Mouse (Mus musculus): Measurements from ENCODE around the gene Atp6ap1. TPM values are rescaled to one million over a fixed set of nuclear protein-coding genes. Genes with fewer than 3 reads are reported as not detected.

Gene Atp6ap1
- 90.2 TPM for total RNA-seq (2023)

GRCm38 (mm10) chrX:74296538-74297448 lies at the start of gene Atp6ap1:
TSS of gene Atp6ap1 (plus strand) at chrX:74297097.

DNA sequence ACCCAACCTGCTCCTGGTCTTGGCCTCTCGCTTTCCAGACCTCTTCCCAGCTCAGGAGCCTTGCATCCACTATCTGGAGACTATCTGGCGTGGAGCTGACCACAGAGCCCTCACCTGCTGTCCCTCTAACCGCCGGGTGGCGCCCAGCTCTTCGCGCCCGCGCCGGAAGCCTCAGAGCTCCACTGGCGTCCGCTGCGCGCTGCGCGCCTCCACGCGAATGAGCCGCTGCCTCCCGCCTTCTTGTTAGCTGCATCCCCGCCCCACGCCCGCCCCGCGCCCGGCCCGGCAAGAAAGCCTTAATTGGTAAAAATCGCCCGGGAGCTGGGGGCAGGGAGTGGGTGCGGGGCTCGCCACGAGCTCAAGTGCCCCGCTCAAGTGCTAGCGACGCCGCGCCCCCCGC lies 47.3 kb upstream of the Atp6ap1 start, which contains the start of gene Flna:
Flna (minus strand) TSS at position 206 of the 400 bp plus-strand sequence.

GRCm38 (mm10) chrX:74254153-74254887 lies 42.6 kb upstream of the Atp6ap1 start, which contains the start of gene Emd:
TSS of gene Emd (plus strand) at chrX:74254687.

GRCm38 (mm10) chrX:74270062-74270901 lies 26.6 kb upstream of the Atp6ap1 start, which contains the start of gene Rpl10:
TSS of gene Rpl10 (plus strand) at chrX:74270812.

GRCm38 (mm10) chrX:74281732-74282394 lies 15.0 kb upstream of the Atp6ap1 start, which contains the start of the genes Taz and Dnase1l1:
TSS of gene Taz (plus strand) at chrX:74281912.
TSS of gene Dnase1l1 (minus strand) at chrX:74282337.

DNA sequence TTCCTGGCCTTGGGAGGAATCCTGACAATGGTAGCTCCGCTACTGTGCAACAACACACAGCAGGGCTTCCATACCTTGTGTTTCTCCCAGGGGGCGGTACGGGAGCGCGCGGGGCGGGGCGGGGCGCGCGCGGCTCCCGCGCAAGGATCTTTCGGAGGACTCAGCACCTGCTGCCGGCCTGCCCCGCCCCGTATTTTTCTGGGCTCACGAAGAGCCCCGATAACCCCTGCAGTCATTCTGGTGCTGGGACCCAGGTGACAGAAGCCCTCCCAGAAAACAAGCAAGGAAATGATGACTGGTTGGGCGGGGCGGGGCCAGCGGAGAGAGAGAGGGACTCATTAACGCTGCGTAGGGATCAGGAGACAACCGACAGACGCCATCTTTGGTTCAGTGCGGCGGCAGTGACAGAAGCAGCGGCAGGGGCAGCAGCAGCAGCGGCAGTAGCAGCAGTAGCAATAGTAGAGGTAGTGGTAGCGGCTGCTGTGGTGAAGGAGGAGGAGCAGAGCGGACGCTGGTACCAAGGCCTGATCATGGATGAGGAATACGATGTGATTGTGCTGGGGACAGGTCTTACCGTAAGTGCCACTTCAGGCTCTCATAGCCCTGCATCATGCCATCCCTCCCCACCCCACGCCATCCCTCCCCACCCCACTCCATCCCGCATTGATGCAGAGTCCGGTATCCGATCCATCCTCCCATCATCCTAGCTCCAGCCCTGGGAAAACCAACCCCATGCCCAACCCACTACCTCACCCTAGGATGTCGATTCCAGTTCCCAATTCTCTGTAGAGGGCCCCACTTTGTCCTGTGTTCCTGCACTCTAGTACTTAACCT lies 8.2 kb downstream of the Atp6ap1 start, which contains the start of gene Gdi1:
Gdi1 (plus strand) TSS at position 132 of the 834 bp plus-strand sequence.

DNA sequence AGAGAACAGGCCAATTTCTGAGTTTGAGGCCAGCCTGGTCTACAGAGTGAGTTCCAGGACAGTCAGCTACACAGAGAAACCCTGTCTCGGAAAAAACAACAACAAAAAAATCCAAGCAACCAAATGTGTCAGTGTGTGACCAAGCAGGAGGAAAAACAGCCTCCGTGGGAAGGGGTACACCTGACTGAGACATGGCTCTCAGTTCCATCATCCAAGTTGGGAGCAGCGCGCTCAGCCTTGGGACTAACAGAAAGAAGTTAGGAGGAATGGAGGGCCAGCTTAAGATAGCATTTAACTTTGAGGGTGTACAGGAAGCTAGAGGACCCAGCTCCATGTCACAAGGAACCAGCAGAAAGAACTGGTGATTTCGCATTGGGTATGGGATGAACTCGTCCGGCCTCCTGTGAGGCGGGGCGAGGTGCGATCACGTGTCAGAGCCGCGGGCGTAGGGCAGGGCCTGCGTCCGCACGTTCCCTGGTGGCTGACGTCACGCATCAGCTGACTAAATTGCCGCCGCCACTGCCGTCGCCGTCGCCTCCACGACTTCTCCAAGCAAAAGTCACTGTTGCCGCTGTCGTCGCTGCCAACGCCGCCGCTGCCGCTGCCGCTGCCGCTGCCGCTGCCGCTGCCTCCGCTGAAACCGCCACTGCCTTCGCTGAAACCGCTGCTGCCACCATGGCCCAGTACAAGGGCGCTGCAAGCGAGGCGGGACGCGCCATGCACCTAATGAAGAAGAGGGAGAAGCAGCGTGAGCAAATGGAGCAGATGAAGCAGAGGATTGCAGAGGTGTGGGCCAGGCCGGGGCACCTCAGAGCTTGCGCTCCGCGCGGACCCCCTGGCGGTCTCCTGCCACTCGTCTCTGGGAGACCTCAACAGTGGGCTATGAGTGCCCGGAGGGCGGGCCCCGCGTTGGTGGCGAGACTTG lies 15.9 kb downstream of the Atp6ap1 start, which contains the start of gene Fam50a:
Fam50a (plus strand) TSS at position 494 of the 925 bp plus-strand sequence.

GRCm38 (mm10) chrX:74328725-74329161 lies 31.8 kb downstream of the Atp6ap1 start, which contains the start of gene Plxna3:
TSS of gene Plxna3 (plus strand) at chrX:74329066.

DNA sequence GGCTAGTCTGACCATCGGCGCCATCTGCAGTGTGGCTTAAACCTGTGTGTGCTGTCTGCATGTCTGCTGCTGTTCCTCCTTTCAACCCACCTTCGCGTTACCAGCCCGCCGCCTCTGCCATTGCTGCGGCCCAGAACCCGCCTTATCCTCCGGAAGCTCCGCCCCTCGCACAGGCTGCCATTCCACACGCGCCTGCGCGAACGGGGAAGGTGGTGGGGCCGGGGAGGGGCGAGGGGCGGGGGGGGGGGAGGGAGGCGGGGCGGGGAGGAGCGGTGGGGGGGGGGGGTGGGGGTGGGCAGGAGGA lies 56.5 kb downstream of the Atp6ap1 start, which contains the start of gene Lage3:
Lage3 (minus strand) TSS at position 152 of the 304 bp plus-strand sequence.

Other genes with a start within 250 kb of the Atp6ap1 start
- not detected for gene Opn1mw, start 169.6 kb upstream of the Atp6ap1 start, total RNA-seq (2023)
- 47.1 TPM for gene Mecp2, start 161.7 kb upstream of the Atp6ap1 start, total RNA-seq (2023)
- gene Tex28, start 129.3 kb upstream of the Atp6ap1 start, total RNA-seq (2023): not detected
- gene Tktl1, start 119.8 kb upstream of the Atp6ap1 start, total RNA-seq (2023): not detected
- gene Flna, start 47.3 kb upstream of the Atp6ap1 start, total RNA-seq (2023): 592 TPM
- gene Emd, start 42.4 kb upstream of the Atp6ap1 start, total RNA-seq (2023): 82.0 TPM
- gene Rpl10, start 26.3 kb upstream of the Atp6ap1 start, total RNA-seq (2023): 710 TPM
- 77.2 TPM for gene Taz, start 15.2 kb upstream of the Atp6ap1 start, total RNA-seq (2023)
- gene Dnase1l1, start 14.8 kb upstream of the Atp6ap1 start, total RNA-seq (2023): 8.8 TPM
- gene Gdi1, start 7.9 kb downstream of the Atp6ap1 start, total RNA-seq (2023): 176 TPM
- 68.6 TPM for gene Fam50a, start 15.9 kb downstream of the Atp6ap1 start, total RNA-seq (2023)
- 11.0 TPM for gene Plxna3, start 32.0 kb downstream of the Atp6ap1 start, total RNA-seq (2023)
- 27.9 TPM for gene Lage3, start 56.5 kb downstream of the Atp6ap1 start, total RNA-seq (2023)
- 20.9 TPM for gene Ubl4a, start 76.1 kb downstream of the Atp6ap1 start, total RNA-seq (2023)
- 16.1 TPM for gene Slc10a3, start 76.3 kb downstream of the Atp6ap1 start, total RNA-seq (2023)
- gene Fam3a, start 96.2 kb downstream of the Atp6ap1 start, total RNA-seq (2023): 23.0 TPM
- gene Ikbkg, start 96.2 kb downstream of the Atp6ap1 start, total RNA-seq (2023): 58.8 TPM
- gene G6pdx, start 132.1 kb downstream of the Atp6ap1 start, total RNA-seq (2023): 32.9 TPM
- not detected for gene Gm6880, start 184.3 kb downstream of the Atp6ap1 start, total RNA-seq (2023)